Mouse (Mus musculus) inflammation-experienced regulatory T-cells (primary cell): ENCODE measurements around the gene Sf3b3. TPM values are rescaled to one million over a fixed set of nuclear protein-coding genes. Genes with fewer than 3 reads are reported as not detected.

Experiments
- polyA plus RNA-seq, 2 experiments: library from polyadenylated mRNA; unstranded; fragments of 100-300 nt; shearing (Covaris generic); gene quantifications; one replicate each; pipeline ENCODE4 v1.2.1; 2017

Gene Sf3b3
- polyA plus RNA-seq, result 100 to 1,000 TPM; 162 to 164 TPM

GRCm38 (mm10) chr8:110846405-110847170 is at the start of gene Sf3b3, which contains the start of gene Cog4:
Gene Sf3b3 (minus strand): TSS chr8:110846787.
Gene Cog4 (plus strand): TSS chr8:110846600.

GRCm38 (mm10) chr8:110805669-110806068 is 40.9 kb downstream of the Sf3b3 start, which contains the start of gene Il34:
Gene Il34 (minus strand): TSS chr8:110805924.

Other genes starting within 250 kb of the Sf3b3 start
- gene Vac14, start 228.2 kb downstream of the Sf3b3 start, polyA plus RNA-seq, result 10 to 100 TPM; 44.7 to 50.2 TPM
- gene Mtss1l, start 125.3 kb downstream of the Sf3b3 start, polyA plus RNA-seq, result under 1 TPM; 0.27 to 0.55 TPM
- gene Il34, start 40.9 kb downstream of the Sf3b3 start, polyA plus RNA-seq, result 1 to 10 TPM in 1 of 2 experiments, under 1 TPM in 1; 0.12 to 3.5 TPM
- gene Cog4, start 187 bp downstream of the Sf3b3 start, polyA plus RNA-seq, result 10 to 100 TPM; 50.3 to 57.3 TPM
- 10 to 100 TPM in 1 of 2 experiments, 1 to 10 TPM in 1; 8.0 to 10.4 TPM for gene Fuk, start 55.7 kb upstream of the Sf3b3 start, polyA plus RNA-seq
- 10 to 100 TPM; 26.4 to 42.2 TPM for gene St3gal2, start 73.1 kb upstream of the Sf3b3 start, polyA plus RNA-seq
- gene Ddx19a, start 151.0 kb upstream of the Sf3b3 start, polyA plus RNA-seq, result 10 to 100 TPM; 22.0 to 25.7 TPM
- 10 to 100 TPM; 11.6 to 15.3 TPM for gene Ddx19b, start 185.0 kb upstream of the Sf3b3 start, polyA plus RNA-seq
- gene Aars, start 186.4 kb upstream of the Sf3b3 start, polyA plus RNA-seq, result 10 to 100 TPM; 41.4 to 51.0 TPM
- 10 to 100 TPM; 26.5 to 43.9 TPM for gene Exosc6, start 209.6 kb upstream of the Sf3b3 start, polyA plus RNA-seq
- gene Clec18a, start 245.6 kb upstream of the Sf3b3 start, polyA plus RNA-seq, result under 1 TPM; 0.20 to 0.34 TPM
- 10 to 100 TPM; 15.4 to 19.4 TPM for gene Pdpr, start 247.8 kb upstream of the Sf3b3 start, polyA plus RNA-seq